Mouse (Mus musculus): ENCODE data around the gene Slc41a1.

DNA sequence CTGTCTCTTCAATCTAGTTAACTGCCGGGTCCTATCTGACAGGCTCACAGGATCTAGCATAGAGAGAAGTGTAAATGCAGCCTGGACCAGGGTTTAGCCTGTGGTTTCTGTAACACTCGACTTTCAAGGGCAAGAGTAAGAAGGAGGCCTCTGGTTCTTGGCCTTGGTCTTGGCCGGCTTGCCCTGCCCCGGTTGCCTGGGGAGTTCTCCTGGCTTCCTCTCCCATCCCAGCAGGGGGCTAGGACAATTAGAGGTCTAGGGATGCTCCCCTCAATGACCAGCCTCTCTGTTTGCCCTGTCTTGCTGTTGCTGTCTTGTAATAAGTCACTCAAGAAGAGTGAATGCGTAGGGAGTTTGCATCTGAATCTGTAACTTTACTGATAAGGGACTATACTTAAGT, 2.0 kb downstream of the Slc41a1 start:
- TF ChIP-seq CTCF (IDR thresholded peaks at IDR 0.05; ENCODE audit: extremely low read depth, insufficient read length, insufficient replicate concordance, low read depth, low read length) (no peak), POLR2A (IDR thresholded peaks at IDR 0.05; ENCODE audit: low read depth, low read length) (no peak)

All from small intestine, adult 2 months (tissue).